Comparison of ENCODE assay signal across 7 mouse cellular contexts in the genomic region with DNA sequence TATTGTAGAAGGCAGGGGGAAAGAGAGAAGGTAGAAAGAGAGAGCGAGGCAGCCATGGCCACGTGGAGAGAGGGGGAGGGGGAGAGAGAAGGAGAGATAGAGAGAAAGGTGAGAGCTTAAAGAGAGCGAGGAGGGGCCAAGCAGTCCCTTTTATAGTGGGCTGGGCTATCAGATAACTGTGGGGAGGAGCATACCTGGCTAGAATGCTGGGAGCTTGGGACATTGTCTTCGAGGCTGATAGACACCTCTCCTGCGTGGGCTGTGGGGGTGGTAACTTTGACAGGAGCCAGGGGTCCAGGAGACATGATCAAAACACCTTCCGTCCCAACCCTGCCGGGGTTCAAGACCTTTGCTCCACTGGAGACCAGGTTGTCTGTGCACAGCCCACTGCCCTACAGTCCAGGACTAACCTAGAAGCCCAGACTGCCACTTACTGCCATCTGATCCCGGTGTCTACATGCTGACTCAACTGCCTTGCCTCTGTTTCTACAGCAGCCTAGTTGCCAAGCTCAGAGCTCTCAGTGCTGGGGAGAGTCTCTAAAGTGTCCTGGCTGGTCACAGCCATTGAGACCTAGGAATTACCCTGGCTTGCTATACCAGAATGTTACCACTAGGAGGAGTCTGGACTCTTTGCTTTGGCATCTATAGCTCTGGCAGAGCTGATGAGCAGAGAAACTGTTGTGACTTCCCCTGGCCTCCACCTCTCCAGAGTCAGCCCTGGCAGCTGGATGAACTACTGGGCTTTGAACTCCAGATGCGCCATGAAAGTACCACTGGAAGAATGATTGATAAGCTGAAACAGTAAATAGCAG.
DNase-seq lines count a peak whose midpoint lies in the region; ATAC-seq and TF ChIP-seq lines count a peak whose summit lies in the region.

No protein-coding gene starts in this region.

- H3K27ac ChIP-seq in ES-E14 (ENCODE audit: insufficient read depth, low read depth, low read length, poor library complexity, severe bottlenecking): no peak overlapping the region
- no peak overlapping the region for H3K27ac ChIP-seq in embryonic facial prominence, embryonic 14.5 days (replicated peaks; ENCODE audit: low read depth, low read length)
- H3K27ac ChIP-seq in liver, embryonic 15.5 days (replicated peaks): no peak overlapping the region
- H3K27ac ChIP-seq in neural tube, embryonic 14.5 days (ENCODE audit: low read depth, low read length): no peak overlapping the region

- no peak overlapping the region for H3K9ac ChIP-seq in ES-E14 (ENCODE audit: insufficient read depth, low read depth, low read length, poor library complexity, severe bottlenecking)
- no peak overlapping the region for H3K9ac ChIP-seq in embryonic facial prominence, embryonic 14.5 days (ENCODE audit: low read depth, low read length)
- H3K9ac ChIP-seq in liver, embryonic 15.5 days: no peak overlapping the region
- no peak overlapping the region for H3K9ac ChIP-seq in neural tube, embryonic 14.5 days (replicated peaks; ENCODE audit: low read depth, low read length)

- H3K4me1 ChIP-seq in ES-E14 (ENCODE audit: control insufficient read depth in 2 of 2, insufficient read depth in 2 of 2, low read length in 2 of 2, poor library complexity in 1 of 2): peaks cover 0 to 7% of the 10 kb centered on the region in 2 experiments; a peak in 1 of 4 replicates
- H3K4me1 ChIP-seq in embryonic facial prominence, embryonic 14.5 days (ENCODE audit: control insufficient read depth, insufficient read depth, low read length): peaks cover 14% of the 10 kb centered on the region; the same call in 1 of the 2 replicates
- no peaks in the 10 kb centered on the region for H3K4me1 ChIP-seq in liver, embryonic 15.5 days (replicated peaks)
- 0 out of 2 replicates have a peak, but pooled peaks cover 10% of the 10 kb centered on the region for H3K4me1 ChIP-seq in neural tube, embryonic 14.5 days (ENCODE audit: control insufficient read depth, insufficient read depth, low read length)

- H3K4me3 ChIP-seq in ES-E14 (ENCODE audit: insufficient read depth in 1 of 2, low read depth in 1 of 2, low read length in 2 of 2, poor library complexity in 1 of 2, severe bottlenecking in 1 of 2): no peak overlapping the region
- H3K4me3 ChIP-seq in embryonic facial prominence, embryonic 14.5 days (ENCODE audit: low read depth, low read length): no peak overlapping the region
- no peak overlapping the region for H3K4me3 ChIP-seq in liver, embryonic 15.5 days (replicated peaks)
- H3K4me3 ChIP-seq in neural tube, embryonic 14.5 days (ENCODE audit: low read depth, low read length): no peak overlapping the region

- H3K27me3 ChIP-seq in embryonic facial prominence, embryonic 14.5 days (replicated peaks; ENCODE audit: control insufficient read depth, insufficient read depth, low read length): no peaks in the 10 kb centered on the region
- H3K27me3 ChIP-seq in liver, embryonic 15.5 days: no peaks in the 10 kb centered on the region
- no peaks in the 10 kb centered on the region for H3K27me3 ChIP-seq in neural tube, embryonic 14.5 days (ENCODE audit: control insufficient read depth, insufficient read depth, low read length)

- in situ Hi-C loops in ES-E14 (cut with MboI; ENCODE audit: low sequenced_read_pairs in 2 of 2, unreplicated experiment in 2 of 2): no loop called here

- peak; percentile 78 for ATAC-seq in embryonic facial prominence, embryonic 14.5 days (ENCODE audit: low read depth)
- peak; percentile 40; the same call in 1 of the 2 replicates for ATAC-seq in liver, embryonic 15.5 days (ENCODE audit: insufficient read depth)
- ATAC-seq in neural tube, embryonic 14.5 days (ENCODE audit: low read depth): peak; percentile 65; the same call in 1 of the 2 replicates

- no peaks in the 10 kb centered on the region for H3K36me3 ChIP-seq in ES-E14 (ENCODE audit: control insufficient read depth, insufficient read depth, low read length, poor library complexity, severe bottlenecking)
- H3K36me3 ChIP-seq in embryonic facial prominence, embryonic 14.5 days (ENCODE audit: control insufficient read depth, insufficient read depth, low read length): no peaks in the 10 kb centered on the region
- no peaks in the 10 kb centered on the region for H3K36me3 ChIP-seq in liver, embryonic 15.5 days (replicated peaks)
- no peaks in the 10 kb centered on the region for H3K36me3 ChIP-seq in neural tube, embryonic 14.5 days (ENCODE audit: control insufficient read depth, insufficient read depth, low read length)

- H3K4me2 ChIP-seq in embryonic facial prominence, embryonic 14.5 days (ENCODE audit: low read depth, low read length): no peak overlapping the region
- no peak overlapping the region for H3K4me2 ChIP-seq in liver, embryonic 15.5 days
- H3K4me2 ChIP-seq in neural tube, embryonic 14.5 days (ENCODE audit: low read depth, low read length): no peak overlapping the region

- no peaks in the 10 kb centered on the region for H3K9me3 ChIP-seq in ES-E14 (ENCODE audit: control insufficient read depth, insufficient read depth, low read depth, low read length)
- no peaks in the 10 kb centered on the region for H3K9me3 ChIP-seq in embryonic facial prominence, embryonic 14.5 days (ENCODE audit: control insufficient read depth, low read length)
- H3K9me3 ChIP-seq in liver, embryonic 15.5 days (replicated peaks): no peaks in the 10 kb centered on the region
- no peaks in the 10 kb centered on the region for H3K9me3 ChIP-seq in neural tube, embryonic 14.5 days (ENCODE audit: control insufficient read depth, low read length)

- 66% methylated on average over 9 of the region's 9 CpGs for whole genome bisulfite sequencing in embryonic facial prominence, embryonic 14.5 days
- WGBS in liver, embryonic 15.5 days (ENCODE audit: insufficient replicate concordance): 51% methylated on average over 9 of the region's 9 CpGs
- 64% methylated on average over 9 of the region's 9 CpGs for WGBS in neural tube, embryonic 14.5 days

- DNase-seq in ES-E14 (ENCODE audit: low read depth, low spot score): peak; percentile 69
- peak; percentile 20 to 72 for DNase-seq in adrenal gland, postnatal 36 days
- DNase-seq in embryonic facial prominence, embryonic 14.5 days (ENCODE audit: low spot score): peak; percentile 81
- DNase-seq in heart, postnatal 10 days: peak; percentile 85
- DNase-seq in kidney, postnatal 14 days: peak; percentile 80

- intact Hi-C loops in heart, postnatal 10 days (cut with DNase I): no loop called here

TF ChIP-seq in ES-E14, 5 proteins besides CTCF, POLR2A, EP300 and RAD21:
- TF ChIP-seq MAFK (IDR thresholded peaks at IDR 0.05; ENCODE audit: insufficient read depth, low read depth, low read length) (no peak), HCFC1 (IDR thresholded peaks at IDR 0.05; ENCODE audit: borderline replicate concordance, insufficient read depth, low read length) (no peak), ZC3H11A (IDR thresholded peaks at IDR 0.05; ENCODE audit: borderline replicate concordance, low read depth, low read length) (peak; percentile 80), ZNF384 (IDR thresholded peaks at IDR 0.05; ENCODE audit: low read depth, low read length) (no peak), CHD2 (IDR thresholded peaks at IDR 0.05; ENCODE audit: low read depth, low read length) (no peak)
